Mouse (Mus musculus): Measurements from ENCODE around the gene Tex45. TPM values are rescaled to one million over a fixed set of nuclear protein-coding genes. Genes with fewer than 3 reads are reported as not detected.

The Tex45 gene
- total RNA-seq (2014; rRNA removed) (0.07 TPM in 1 of 2 replicates, not detected in the other), polyA plus RNA-seq (2012; rRNA removed) (0.28 TPM in 1 of 2 replicates, not detected in the other)

DNA sequence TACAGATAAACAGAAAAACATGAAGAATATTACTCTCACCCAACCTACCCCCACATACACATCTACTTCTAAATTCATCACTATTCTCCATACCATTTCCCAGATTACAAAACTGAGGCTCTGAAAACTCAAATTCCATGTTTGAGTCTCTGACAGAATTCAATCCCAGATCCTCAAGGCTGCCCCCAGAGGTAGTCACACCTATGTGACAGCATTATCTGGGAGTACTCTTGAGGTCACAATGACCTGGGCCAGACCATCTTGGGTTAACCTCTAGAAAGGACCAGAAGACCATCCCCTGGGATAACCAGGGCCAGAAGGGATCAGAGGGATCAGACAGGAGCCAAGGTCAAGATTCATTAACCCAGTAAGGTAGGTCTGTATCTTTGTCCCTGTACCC is at the start of gene Tex45:
TSS of gene Tex45 (plus strand) at position 301 of the 400 bp plus-strand sequence.
- no peak within 1 kb of the TSS for H3K4me3 ChIP-seq (ENCODE audit: insufficient read depth, low read depth, low read length)
- no peak within 1 kb of the TSS for H3K27ac ChIP-seq (replicated peaks; ENCODE audit: insufficient read depth, low read depth, low read length)
- no peaks in the 10 kb centered on the region for H3K36me3 ChIP-seq (ENCODE audit: control insufficient read depth, insufficient read depth, low read length)
- no peaks in the 10 kb centered on the region for H3K27me3 ChIP-seq (ENCODE audit: control insufficient read depth, insufficient read depth, low read length)
- H3K4me1 ChIP-seq (ENCODE audit: control insufficient read depth, insufficient read depth, low read length): peaks cover 21% of the 10 kb centered on the region
- H3K9ac ChIP-seq (ENCODE audit: low read depth, low read length): no peak within 1 kb of the TSS
- DNase-seq (ENCODE audit: extremely low read depth, low read depth, low spot score): no peak
- TF ChIP-seq CTCF (IDR thresholded peaks at IDR 0.05; ENCODE audit: low read depth, low read length): no peak
- TF ChIP-seq POLR2A (IDR thresholded peaks at IDR 0.05; ENCODE audit: extremely low read depth, insufficient read depth, low read length): no peak
- peaks cover 4% of the 10 kb centered on the region; the same call in 1 of the 2 replicates for H3K79me2 ChIP-seq (ENCODE audit: control insufficient read depth, insufficient read depth, low read length)

DNA sequence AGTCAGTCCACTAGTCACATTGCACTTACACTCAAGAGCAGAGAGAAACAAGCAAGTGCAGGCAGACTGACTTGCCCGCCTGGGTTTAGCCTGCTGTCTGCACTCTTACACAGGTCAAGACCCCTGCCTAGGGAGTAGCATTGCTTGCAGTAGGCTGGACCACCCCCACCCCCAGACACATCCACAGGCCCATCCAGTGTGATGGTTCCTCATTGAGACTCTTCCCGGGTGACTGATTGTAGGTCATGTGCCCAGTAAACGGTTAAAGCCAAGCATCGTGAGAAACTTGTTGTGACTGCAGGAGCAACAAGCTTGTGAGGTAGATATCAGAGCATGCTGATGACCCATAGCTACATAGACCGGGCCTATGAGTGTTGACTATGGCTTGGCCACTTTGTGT is 49.2 kb upstream of the Tex45 start:
- H3K27me3 ChIP-seq (ENCODE audit: control insufficient read depth, insufficient read depth, low read length): no peaks in the 10 kb centered on the region
- DNase-seq (ENCODE audit: extremely low read depth, low read depth, low spot score): no peak
- no peaks in the 10 kb centered on the region for H3K36me3 ChIP-seq (ENCODE audit: control insufficient read depth, insufficient read depth, low read length)
- H3K4me3 ChIP-seq (ENCODE audit: insufficient read depth, low read depth, low read length): no peak overlapping the region
- H3K9ac ChIP-seq (ENCODE audit: low read depth, low read length): no peak overlapping the region
- H3K79me2 ChIP-seq (ENCODE audit: control insufficient read depth, insufficient read depth, low read length): peaks cover 34% of the 10 kb centered on the region
- H3K27ac ChIP-seq (replicated peaks; ENCODE audit: insufficient read depth, low read depth, low read length): no peak overlapping the region
- 89% methylated on average over 5 of the region's 5 CpGs for WGBS
- TF ChIP-seq POLR2A (IDR thresholded peaks at IDR 0.05; ENCODE audit: extremely low read depth, insufficient read depth, low read length) (no peak), CTCF (IDR thresholded peaks at IDR 0.05; ENCODE audit: low read depth, low read length) (no peak)
- peaks cover 9% of the 10 kb centered on the region for H3K4me1 ChIP-seq (ENCODE audit: control insufficient read depth, insufficient read depth, low read length)

DNA sequence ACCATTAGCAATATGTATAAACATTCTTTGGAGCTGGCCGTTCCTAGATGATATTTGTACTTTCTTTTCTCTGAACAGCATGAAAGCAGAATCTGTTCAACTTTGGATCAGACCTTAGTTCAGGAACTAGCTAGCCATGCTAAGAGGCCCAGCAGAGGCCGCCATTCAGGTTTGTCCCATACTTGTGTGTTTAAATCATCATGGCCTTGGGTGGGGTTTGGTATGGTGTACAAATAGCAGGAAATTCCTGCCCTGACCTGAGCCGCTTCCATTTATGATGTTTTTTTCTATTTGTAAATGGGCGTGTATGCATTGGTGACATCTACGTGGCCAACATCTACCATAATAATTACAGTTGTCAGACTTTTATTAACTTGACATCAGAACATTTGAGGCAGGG is 45.4 kb upstream of the Tex45 start:
- Histone ChIP-seq H3K79me2 (ENCODE audit: control insufficient read depth, insufficient read depth, low read length) (peaks cover 19% of the 10 kb centered on the region; the same call in 1 of the 2 replicates), H3K27ac (replicated peaks; ENCODE audit: insufficient read depth, low read depth, low read length) (no peak overlapping the region), H3K4me3 (ENCODE audit: insufficient read depth, low read depth, low read length) (no peak overlapping the region), H3K4me1 (ENCODE audit: control insufficient read depth, insufficient read depth, low read length) (no peaks in the 10 kb centered on the region), H3K27me3 (ENCODE audit: control insufficient read depth, insufficient read depth, low read length) (no peaks in the 10 kb centered on the region), H3K9ac (ENCODE audit: low read depth, low read length) (no peak overlapping the region), H3K36me3 (ENCODE audit: control insufficient read depth, insufficient read depth, low read length) (peaks cover 10% of the 10 kb centered on the region; the same call in 1 of the 2 replicates)
- 90% methylated on average over 5 of the region's 5 CpGs for WGBS
- DNase-seq (ENCODE audit: extremely low read depth, low read depth, low spot score): no peak
- TF ChIP-seq CTCF (IDR thresholded peaks at IDR 0.05; ENCODE audit: low read depth, low read length) (no peak), POLR2A (IDR thresholded peaks at IDR 0.05; ENCODE audit: extremely low read depth, insufficient read depth, low read length) (no peak)

DNA sequence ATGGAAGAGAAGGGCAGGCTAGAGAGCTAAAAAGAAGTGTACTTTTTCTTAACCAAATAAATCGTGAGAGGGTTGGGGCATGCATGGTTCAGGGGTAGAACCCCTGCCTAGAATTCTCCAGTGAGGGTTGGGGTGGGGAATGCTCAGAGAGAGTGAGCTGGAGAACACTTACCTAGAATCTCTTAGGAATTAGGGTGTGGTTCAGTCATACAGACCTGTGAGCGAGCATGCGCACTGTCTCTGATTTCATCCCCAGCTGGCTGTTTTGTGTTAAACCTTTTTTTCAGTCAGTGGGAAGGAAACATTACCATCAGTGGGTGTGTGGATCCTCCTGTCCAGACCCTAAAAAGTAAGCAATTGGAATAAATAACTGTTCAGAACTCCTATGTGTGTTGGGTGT is 44.5 kb upstream of the Tex45 start:
- TF ChIP-seq CTCF (IDR thresholded peaks at IDR 0.05; ENCODE audit: low read depth, low read length): no peak
- no peak for TF ChIP-seq POLR2A (IDR thresholded peaks at IDR 0.05; ENCODE audit: extremely low read depth, insufficient read depth, low read length)
- no peak overlapping the region for H3K27ac ChIP-seq (replicated peaks; ENCODE audit: insufficient read depth, low read depth, low read length)
- no peak overlapping the region for H3K9ac ChIP-seq (ENCODE audit: low read depth, low read length)
- DNase-seq (ENCODE audit: extremely low read depth, low read depth, low spot score): no peak
- peaks cover 15% of the 10 kb centered on the region; the same call in 1 of the 2 replicates for H3K79me2 ChIP-seq (ENCODE audit: control insufficient read depth, insufficient read depth, low read length)
- peaks cover 15% of the 10 kb centered on the region; the same call in 1 of the 2 replicates for H3K36me3 ChIP-seq (ENCODE audit: control insufficient read depth, insufficient read depth, low read length)
- no peak overlapping the region for H3K4me3 ChIP-seq (ENCODE audit: insufficient read depth, low read depth, low read length)
- H3K4me1 ChIP-seq (ENCODE audit: control insufficient read depth, insufficient read depth, low read length): no peaks in the 10 kb centered on the region
- H3K27me3 ChIP-seq (ENCODE audit: control insufficient read depth, insufficient read depth, low read length): no peaks in the 10 kb centered on the region
- WGBS: 88% methylated on average over 3 of the region's 3 CpGs

DNA sequence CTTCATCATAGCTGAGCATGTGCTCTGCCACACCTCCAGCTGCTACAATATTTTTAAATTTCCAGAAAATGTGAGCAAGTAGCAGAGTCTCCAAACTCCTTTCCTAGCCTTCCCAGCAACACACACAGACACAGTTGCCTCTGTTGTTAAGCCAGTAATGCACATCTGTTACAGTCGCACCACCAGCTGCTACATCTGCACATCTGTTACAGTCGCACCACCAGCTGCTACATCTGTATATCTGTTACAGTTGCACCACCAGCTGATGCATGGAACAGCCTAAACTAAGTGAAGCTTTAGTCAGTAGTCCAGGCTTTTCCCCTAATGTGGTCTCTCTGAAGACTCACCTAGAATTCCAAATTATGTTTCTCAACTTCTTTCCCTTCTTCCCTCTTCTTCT is 42.2 kb upstream of the Tex45 start:
- no peak for DNase-seq (ENCODE audit: extremely low read depth, low read depth, low spot score)
- H3K27me3 ChIP-seq (ENCODE audit: control insufficient read depth, insufficient read depth, low read length): no peaks in the 10 kb centered on the region
- 88% methylated on average over 2 of the region's 2 CpGs for WGBS
- H3K27ac ChIP-seq (replicated peaks; ENCODE audit: insufficient read depth, low read depth, low read length): no peak overlapping the region
- H3K79me2 ChIP-seq (ENCODE audit: control insufficient read depth, insufficient read depth, low read length): peaks cover 10% of the 10 kb centered on the region; the same call in 1 of the 2 replicates
- no peak overlapping the region for H3K9ac ChIP-seq (ENCODE audit: low read depth, low read length)
- H3K4me1 ChIP-seq (ENCODE audit: control insufficient read depth, insufficient read depth, low read length): no peaks in the 10 kb centered on the region
- no peak for TF ChIP-seq CTCF (IDR thresholded peaks at IDR 0.05; ENCODE audit: low read depth, low read length)
- TF ChIP-seq POLR2A (IDR thresholded peaks at IDR 0.05; ENCODE audit: extremely low read depth, insufficient read depth, low read length): no peak
- no peak overlapping the region for H3K4me3 ChIP-seq (ENCODE audit: insufficient read depth, low read depth, low read length)
- peaks cover 18% of the 10 kb centered on the region for H3K36me3 ChIP-seq (ENCODE audit: control insufficient read depth, insufficient read depth, low read length)

DNA sequence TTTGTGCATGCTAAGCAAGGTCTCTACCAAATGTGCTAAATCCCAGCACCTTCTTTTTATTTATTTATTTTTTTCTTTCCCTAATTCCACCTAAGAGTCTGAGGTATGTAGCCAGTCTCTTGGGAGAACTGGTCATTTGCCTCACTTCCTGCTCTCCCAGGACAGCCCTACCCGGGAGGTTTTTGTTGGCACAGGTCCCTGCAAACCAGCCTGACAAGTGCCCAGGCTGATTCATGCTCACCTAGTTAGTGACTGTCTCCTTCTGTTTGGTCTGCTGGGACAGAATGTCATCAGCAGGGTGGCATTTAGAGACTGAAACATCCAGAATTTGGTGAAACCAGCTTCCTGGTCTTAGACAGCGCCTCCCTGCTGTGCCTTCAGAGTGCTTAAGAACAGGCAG is 40.7 kb upstream of the Tex45 start:
- no peak for DNase-seq (ENCODE audit: extremely low read depth, low read depth, low spot score)
- no peak overlapping the region for H3K4me3 ChIP-seq (ENCODE audit: insufficient read depth, low read depth, low read length)

More for the DNA sequence above, 40.7 kb upstream of the Tex45 start:
- H3K4me1 ChIP-seq (ENCODE audit: control insufficient read depth, insufficient read depth, low read length): no peaks in the 10 kb centered on the region
- H3K79me2 ChIP-seq (ENCODE audit: control insufficient read depth, insufficient read depth, low read length): no peaks in the 10 kb centered on the region
- H3K9ac ChIP-seq (ENCODE audit: low read depth, low read length): no peak overlapping the region
- peaks cover 26% of the 10 kb centered on the region for H3K36me3 ChIP-seq (ENCODE audit: control insufficient read depth, insufficient read depth, low read length)
- no peaks in the 10 kb centered on the region for H3K27me3 ChIP-seq (ENCODE audit: control insufficient read depth, insufficient read depth, low read length)
- H3K27ac ChIP-seq (replicated peaks; ENCODE audit: insufficient read depth, low read depth, low read length): no peak overlapping the region
- TF ChIP-seq CTCF (IDR thresholded peaks at IDR 0.05; ENCODE audit: low read depth, low read length): no peak
- no peak for TF ChIP-seq POLR2A (IDR thresholded peaks at IDR 0.05; ENCODE audit: extremely low read depth, insufficient read depth, low read length)
- 48% methylated on average over 2 of the region's 2 CpGs for WGBS
